Mouse (Mus musculus) hindbrain, embryonic 16.5 days (tissue): ENCODE results near the gene Trim17. TPM values are rescaled to one million over a fixed set of nuclear protein-coding genes. Genes with fewer than 3 reads are reported as not detected.

Experiments
- ATAC-seq: fragments of 200-750 bp; cut with Nextera tagmentation; 2 replicates; pipeline ENCODE4 v1.8.0; 2017; ENCODE audit warnings: moderate TSS enrichment, moderate library complexity
- H3K27ac ChIP-seq: fragments of 300-500 bp; sonication (generic); 2 replicates; pipeline ENCODE4 v1.5.1; 2014; ENCODE audit warnings: low read depth, mild to moderate bottlenecking, control low read depth, low read length, moderate library complexity
- H3K27me3 ChIP-seq: fragments of 300-500 bp; sonication (generic); replicated peaks from 2 replicates; pipeline ENCODE4 v1.6.1; 2014; ENCODE audit warnings: low read length; ENCODE audit not compliant: control insufficient read depth, insufficient read depth
- H3K36me3 ChIP-seq: fragments of 300-500 bp; sonication (generic); 2 replicates; pipeline ENCODE4 v1.6.1; 2014; ENCODE audit warnings: mild to moderate bottlenecking, low read length, moderate library complexity, mixed read lengths; ENCODE audit not compliant: control insufficient read depth, insufficient read depth
- H3K4me1 ChIP-seq: fragments of 300-500 bp; sonication (generic); 2 replicates; pipeline ENCODE4 v1.6.1; 2014; ENCODE audit warnings: low read depth, low read length; ENCODE audit not compliant: control insufficient read depth, insufficient read depth
- H3K4me2 ChIP-seq: fragments of 300-500 bp; sonication (generic); 2 replicates; pipeline ENCODE4 v1.6.1; 2014; ENCODE audit warnings: mild to moderate bottlenecking, low read length, control low read depth, moderate library complexity
- H3K4me3 ChIP-seq: fragments of 300-500 bp; sonication (generic); 2 replicates; pipeline ENCODE4 v1.5.1; 2014; ENCODE audit warnings: mild to moderate bottlenecking, low read length, control low read depth, moderate library complexity
- H3K9ac ChIP-seq: fragments of 300-500 bp; sonication (generic); 2 replicates; pipeline ENCODE4 v1.6.1; 2014; ENCODE audit warnings: low read depth, mild to moderate bottlenecking, control low read depth, low read length, moderate library complexity
- H3K9me3 ChIP-seq: fragments of 300-500 bp; sonication (generic); 2 replicates; pipeline ENCODE4 v1.6.1; 2014; ENCODE audit warnings: mild to moderate bottlenecking, low read length, moderate library complexity; ENCODE audit not compliant: control insufficient read depth
- WGBS: fragments of 180-500 bp; shearing (Covaris S2); extraction: QIAGEN DNeasy Blood & Tissue Kit; methylation state at CpG from one replicate; pipeline ENCODE4 v1.1.7; 2014; 5-methylcytosine and 5-hydroxymethylcytosine counted together
- polyA plus RNA-seq: library from polyadenylated mRNA; unstranded; fragments of >200 nt; fragmentation: Nextera tagmentation; extraction: Ambion mirVana; gene quantifications from 2 replicates; pipeline ENCODE4 v1.2.1, GENCODE M21; 2015

The Trim17 gene
- polyA plus RNA-seq, 1 experiment from 2014 or later: 1.1 TPM

GRCm38 (mm10) chr11:58963543-58963942, 9.1 kb downstream of the Trim17 start:
- H3K9ac ChIP-seq: no peak overlapping the region
- 0 out of 2 replicates have a peak, but pooled peaks cover 2% of the 10 kb centered on the region for H3K36me3 ChIP-seq
- H3K4me1 ChIP-seq: peaks cover 10% of the 10 kb centered on the region
- H3K4me3 ChIP-seq: no peak overlapping the region
- WGBS: 35% methylated on average over 17 of the region's 17 CpGs
- 0 out of 2 replicates have a peak, but pooled peaks cover 2% of the 10 kb centered on the region for H3K9me3 ChIP-seq
- no peaks in the 10 kb centered on the region for H3K27me3 ChIP-seq
- ATAC-seq: peak; percentile 21; the same call in 1 of the 2 replicates
- H3K27ac ChIP-seq: no peak overlapping the region
- no peak overlapping the region for H3K4me2 ChIP-seq

- Histone ChIP-seq H3K4me2 (no peak overlapping the region), H3K36me3 (0 out of 2 replicates have a peak, but pooled peaks cover 2% of the 10 kb centered on the region), H3K27ac (no peak overlapping the region), H3K27me3 (no peaks in the 10 kb centered on the region), H3K9me3 (0 out of 2 replicates have a peak, but pooled peaks cover 2% of the 10 kb centered on the region), H3K9ac (no peak overlapping the region), H3K4me3 (no peak overlapping the region), H3K4me1 (peaks cover 6% of the 10 kb centered on the region)
- 91% methylated on average over 7 of the region's 7 CpGs for WGBS
- no peak for ATAC-seq
Measured at GRCm38 (mm10) chr11:58964216-58964615, 9.7 kb downstream of the Trim17 start.

DNA sequence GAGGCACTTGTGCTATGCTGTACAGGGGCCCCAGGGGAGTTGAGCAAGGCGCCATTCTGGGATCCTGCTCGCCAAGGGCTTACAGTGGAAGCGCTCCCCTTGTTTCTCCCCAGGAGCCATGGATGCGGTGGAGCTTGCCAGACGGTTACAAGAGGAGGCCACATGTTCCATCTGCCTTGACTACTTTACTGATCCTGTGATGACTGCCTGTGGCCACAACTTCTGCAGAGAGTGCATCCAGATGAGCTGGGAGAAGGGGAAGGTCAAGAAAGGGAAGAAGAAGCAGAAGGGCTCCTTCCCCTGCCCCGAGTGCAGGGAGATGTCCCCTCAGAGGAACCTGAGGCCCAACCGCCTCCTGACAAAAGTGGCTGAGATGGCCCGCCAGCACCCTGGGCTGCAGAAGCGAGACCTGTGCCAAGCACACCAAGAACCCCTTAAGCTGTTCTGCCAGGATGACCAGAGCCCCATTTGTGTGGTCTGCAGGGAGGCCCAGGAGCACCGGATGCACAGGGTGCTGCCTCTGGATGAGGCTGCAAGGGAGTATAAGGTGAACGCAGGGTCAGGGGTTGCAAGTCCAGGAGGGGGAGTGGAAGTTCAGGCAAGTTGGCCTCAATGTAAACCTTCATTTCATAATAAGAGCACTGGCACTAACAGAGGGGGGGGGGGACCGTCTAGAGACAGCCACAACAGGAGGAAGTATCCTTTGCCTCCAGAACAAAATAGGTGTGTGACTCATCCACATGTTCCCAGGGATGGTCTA, 10.7 kb downstream of the Trim17 start:
- no peak overlapping the region for H3K27ac ChIP-seq
- ATAC-seq: no peak
- H3K9me3 ChIP-seq: 0 out of 2 replicates have a peak, but pooled peaks cover 2% of the 10 kb centered on the region
- H3K4me3 ChIP-seq: no peak overlapping the region
- H3K4me2 ChIP-seq: no peak overlapping the region
- no peaks in the 10 kb centered on the region; the same call in 1 of the 2 replicates for H3K4me1 ChIP-seq
- 44% methylated on average over 12 of the region's 12 CpGs for WGBS
- 0 out of 2 replicates have a peak, but pooled peaks cover 2% of the 10 kb centered on the region for H3K36me3 ChIP-seq
- H3K27me3 ChIP-seq: no peaks in the 10 kb centered on the region
- no peak overlapping the region for H3K9ac ChIP-seq

DNA sequence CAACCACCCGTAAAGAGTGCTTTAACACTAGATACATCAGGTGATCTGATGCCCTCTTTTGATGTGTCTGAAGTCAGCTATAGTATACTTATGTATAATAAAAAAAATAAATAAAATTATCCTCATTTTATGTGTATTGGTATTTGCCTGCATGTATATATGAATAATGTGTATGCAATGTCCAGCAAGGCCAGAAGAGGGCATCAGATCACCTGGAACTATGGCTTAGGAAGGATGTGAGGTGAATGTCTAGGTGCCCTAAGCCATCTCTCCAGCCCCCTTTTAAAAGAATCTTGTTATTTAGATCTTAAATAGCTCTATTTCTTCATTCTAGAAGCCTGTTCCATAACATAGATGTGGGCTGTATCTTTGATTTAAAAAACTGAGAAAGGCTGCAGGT, 12.9 kb downstream of the Trim17 start:
- Histone ChIP-seq H3K27me3 (no peaks in the 10 kb centered on the region), H3K36me3 (0 out of 2 replicates have a peak, but pooled peaks cover 2% of the 10 kb centered on the region), H3K4me3 (no peak overlapping the region), H3K27ac (no peak overlapping the region), H3K4me2 (no peak overlapping the region), H3K4me1 (no peaks in the 10 kb centered on the region; the same call in 1 of the 2 replicates), H3K9me3 (no peaks in the 10 kb centered on the region), H3K9ac (no peak overlapping the region)
- no peak for ATAC-seq
- WGBS: 88% methylated on average over 1 of the region's 1 CpGs

DNA sequence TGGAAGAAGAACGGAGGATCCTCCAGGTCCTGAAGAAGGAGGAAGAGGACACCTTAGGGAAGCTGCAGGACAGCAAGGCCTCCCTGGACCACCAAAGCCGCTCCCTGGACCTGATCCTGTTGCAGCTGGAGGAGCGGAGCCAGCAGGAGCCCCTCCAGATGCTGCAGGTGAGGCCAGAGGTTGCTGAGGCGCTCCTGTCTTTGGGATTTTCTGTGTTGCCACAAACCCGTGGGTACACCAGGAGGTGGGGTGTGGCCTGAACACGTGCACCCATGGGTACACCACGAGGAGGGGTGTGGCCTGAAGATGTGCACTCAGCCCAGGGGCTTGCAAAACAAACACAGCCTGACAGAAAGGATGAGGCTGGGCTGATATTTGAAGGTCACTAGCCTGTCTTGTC, 14.1 kb downstream of the Trim17 start:
- peaks cover 5% of the 10 kb centered on the region; the same call in 1 of the 2 replicates for H3K36me3 ChIP-seq
- H3K4me2 ChIP-seq: no peak overlapping the region
- no peaks in the 10 kb centered on the region for H3K27me3 ChIP-seq
- no peak overlapping the region for H3K9ac ChIP-seq
- no peak overlapping the region for H3K27ac ChIP-seq
- no peaks in the 10 kb centered on the region; the same call in 1 of the 2 replicates for H3K4me1 ChIP-seq
- H3K4me3 ChIP-seq: no peak overlapping the region
- 87% methylated on average over 7 of the region's 7 CpGs for WGBS
- no peaks in the 10 kb centered on the region for H3K9me3 ChIP-seq
- 0 out of 2 replicates have a peak, but pooled peaks have one; percentile 41 for ATAC-seq

DNA sequence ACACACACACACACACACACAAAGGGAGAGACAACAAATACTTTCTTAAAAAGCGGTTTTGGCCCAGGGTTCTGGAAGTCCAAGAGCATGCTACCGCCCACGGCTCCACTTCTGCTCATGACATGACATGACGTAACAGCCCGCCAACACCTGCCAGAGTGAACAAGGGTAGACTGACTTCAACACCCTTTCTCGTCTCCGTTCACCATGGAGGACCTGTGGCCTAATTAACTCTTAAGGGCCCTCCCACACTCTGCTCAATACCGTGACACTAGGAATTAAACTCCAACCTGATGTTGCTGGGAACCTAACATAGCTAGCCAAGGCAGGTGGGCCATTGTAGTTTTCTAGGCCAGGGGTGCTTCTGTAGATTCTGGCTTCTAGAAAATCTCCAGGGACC, 14.5 kb downstream of the Trim17 start:
- no peak for ATAC-seq
- H3K36me3 ChIP-seq: peaks cover 5% of the 10 kb centered on the region; the same call in 1 of the 2 replicates
- H3K4me3 ChIP-seq: no peak overlapping the region
- no peak overlapping the region for H3K27ac ChIP-seq
- H3K9me3 ChIP-seq: no peaks in the 10 kb centered on the region
- no peak overlapping the region for H3K4me2 ChIP-seq
- H3K27me3 ChIP-seq: no peaks in the 10 kb centered on the region
- no peaks in the 10 kb centered on the region for H3K4me1 ChIP-seq
- H3K9ac ChIP-seq: no peak overlapping the region
- WGBS: 86% methylated on average over 8 of the region's 8 CpGs

- Histone ChIP-seq H3K4me2 (no peak overlapping the region), H3K4me3 (no peak overlapping the region), H3K27ac (no peak overlapping the region), H3K9me3 (no peaks in the 10 kb centered on the region), H3K4me1 (no peaks in the 10 kb centered on the region), H3K36me3 (peaks cover 6% of the 10 kb centered on the region; the same call in 1 of the 2 replicates), H3K27me3 (no peaks in the 10 kb centered on the region), H3K9ac (no peak overlapping the region)
- no peak for ATAC-seq
- 80% methylated on average over 6 of the region's 6 CpGs for WGBS
Measured at GRCm38 (mm10) chr11:58969659-58970058, 15.2 kb downstream of the Trim17 start.

GRCm38 (mm10) chr11:58970831-58971530, 16.5 kb downstream of the Trim17 start:
- peaks cover 6% of the 10 kb centered on the region; the same call in 1 of the 2 replicates for H3K36me3 ChIP-seq
- no peak for ATAC-seq
- 89% methylated on average over 21 of the region's 21 CpGs for WGBS
- H3K9me3 ChIP-seq: no peaks in the 10 kb centered on the region
- H3K9ac ChIP-seq: no peak overlapping the region
- peaks cover 8% of the 10 kb centered on the region for H3K4me1 ChIP-seq
- H3K27me3 ChIP-seq: no peaks in the 10 kb centered on the region
- no peak overlapping the region for H3K27ac ChIP-seq
- no peak overlapping the region for H3K4me2 ChIP-seq
- no peak overlapping the region for H3K4me3 ChIP-seq

- Histone ChIP-seq H3K36me3 (peaks cover 6% of the 10 kb centered on the region; the same call in 1 of the 2 replicates), H3K4me3 (no peak overlapping the region), H3K27ac (no peak overlapping the region), H3K27me3 (no peaks in the 10 kb centered on the region), H3K4me2 (no peak overlapping the region), H3K9ac (no peak overlapping the region), H3K4me1 (peaks cover 10% of the 10 kb centered on the region), H3K9me3 (no peaks in the 10 kb centered on the region)
- WGBS: 98% methylated on average over 3 of the region's 3 CpGs
- ATAC-seq: no peak
Measured at GRCm38 (mm10) chr11:58971796-58972195, 17.3 kb downstream of the Trim17 start.
